21 mouse cellular contexts compared by ENCODE assay signal in genomic region chr11:83998993-83999392, GRCm38 (mm10). TPM values are rescaled to one million over a fixed set of nuclear protein-coding genes. Genes with fewer than 3 reads are reported as not detected.
DNase-seq lines count a peak whose midpoint lies in the region; ATAC-seq lines count a peak whose summit lies in the region.
"Had no signal": no experiment of that assay in that cellular context is flagged by ENCODE, and none has a peak within 500 bp of the region (broad histone marks: within the 10 kb centered on the region; RNA-seq: fewer than 3 reads in every experiment).

No protein-coding gene starts in this region.

- ATAC-seq in forebrain, embryonic 14.5 days, result peak; percentile 52; the same call in 1 of the 2 replicates
- ATAC-seq in forebrain, embryonic 12.5 days (ENCODE audit: low FRiP score), result no peak
- ATAC-seq in hindbrain, embryonic 15.5 days (ENCODE audit: low FRiP score, low read depth), result no peak
- no peak for ATAC-seq in neural tube, embryonic 13.5 days (ENCODE audit: low read depth)
- ATAC-seq in neural tube, embryonic 15.5 days (ENCODE audit: low FRiP score), result no peak
- ATAC-seq: activated CD4-positive, CD25-positive, alpha-beta regulatory T cell, adult 4 months; inflammation-experienced regulatory T-cells, adult 6 months; Patski had no signal

- no peak overlapping the region for H3K4me2 ChIP-seq in forebrain, embryonic 14.5 days (ENCODE audit: low read length)
- no peak overlapping the region for H3K4me2 ChIP-seq in forebrain, embryonic 12.5 days
- H3K4me2 ChIP-seq in hindbrain, embryonic 15.5 days, result no peak overlapping the region
- H3K4me2 ChIP-seq in neural tube, embryonic 13.5 days, result no peak overlapping the region
- H3K4me2 ChIP-seq in neural tube, embryonic 15.5 days, result no peak overlapping the region
- H3K4me2 ChIP-seq: embryonic facial prominence, embryonic 15.5 days; heart, embryonic 12.5 days; hindbrain, embryonic 14.5 days had no signal

- no peaks in the 10 kb centered on the region for H3K27me3 ChIP-seq in forebrain, embryonic 14.5 days (replicated peaks; ENCODE audit: control insufficient read depth, insufficient read depth, low read length)
- H3K27me3 ChIP-seq in forebrain, embryonic 12.5 days, result no peaks in the 10 kb centered on the region
- H3K27me3 ChIP-seq in hindbrain, embryonic 15.5 days, result no peaks in the 10 kb centered on the region
- H3K27me3 ChIP-seq in hindbrain, embryonic 10.5 days (ENCODE audit: insufficient read depth, poor library complexity, severe bottlenecking), result no peaks in the 10 kb centered on the region
- H3K27me3 ChIP-seq in neural tube, embryonic 13.5 days, result no peaks in the 10 kb centered on the region
- no peaks in the 10 kb centered on the region for H3K27me3 ChIP-seq in neural tube, embryonic 15.5 days (replicated peaks)
- H3K27me3 ChIP-seq: embryonic facial prominence, embryonic 15.5 days; heart, embryonic 12.5 days; Patski had no signal

- no peaks in the 10 kb centered on the region for H3K4me1 ChIP-seq in forebrain, embryonic 14.5 days (ENCODE audit: control insufficient read depth, insufficient read depth, low read length)
- no peaks in the 10 kb centered on the region for H3K4me1 ChIP-seq in forebrain, embryonic 12.5 days
- no peaks in the 10 kb centered on the region for H3K4me1 ChIP-seq in hindbrain, embryonic 15.5 days (replicated peaks)
- no peaks in the 10 kb centered on the region for H3K4me1 ChIP-seq in hindbrain, embryonic 10.5 days (replicated peaks)
- no peaks in the 10 kb centered on the region for H3K4me1 ChIP-seq in neural tube, embryonic 13.5 days (replicated peaks)
- H3K4me1 ChIP-seq in neural tube, embryonic 15.5 days, result no peaks in the 10 kb centered on the region
- H3K4me1 ChIP-seq: embryonic facial prominence, embryonic 15.5 days; heart, embryonic 12.5 days had no signal

- H3K27ac ChIP-seq in forebrain, embryonic 14.5 days (ENCODE audit: low read depth, low read length), result no peak overlapping the region
- no peak overlapping the region for H3K27ac ChIP-seq in forebrain, embryonic 12.5 days
- H3K27ac ChIP-seq in hindbrain, embryonic 15.5 days (replicated peaks), result peak overlapping the region; percentile 22; the same call in 1 of the 2 replicates
- no peak overlapping the region for H3K27ac ChIP-seq in hindbrain, embryonic 10.5 days
- H3K27ac ChIP-seq in neural tube, embryonic 13.5 days (replicated peaks), result 0 out of 2 replicates have a peak overlapping the region, but pooled peaks have one; percentile 7
- no peak overlapping the region for H3K27ac ChIP-seq in neural tube, embryonic 15.5 days (replicated peaks)
- H3K27ac ChIP-seq: embryonic facial prominence, embryonic 15.5 days; gastrocnemius, adult 2 months had no signal

- DNase-seq in forebrain, embryonic 14.5 days (ENCODE audit: low spot score), result peak; percentile 54
- DNase-seq in hindbrain, embryonic 10.5 days (ENCODE audit: low spot score), result no peak
- no peak for DNase-seq in cerebellum, adult 9-11 months
- no peak for DNase-seq in ovary, adult 18-20 months (ENCODE audit: low spot score)
- DNase-seq: adrenal gland, postnatal 14 days; cerebellum, adult 18-20 months; cerebellum, postnatal 10 days; gastrocnemius, adult 2 months; gastrocnemius, postnatal 25 days; kidney, adult 11 months had no signal

- no peak overlapping the region for H3K9ac ChIP-seq in forebrain, embryonic 14.5 days (ENCODE audit: low read length)
- no peak overlapping the region for H3K9ac ChIP-seq in forebrain, embryonic 12.5 days
- no peak overlapping the region for H3K9ac ChIP-seq in hindbrain, embryonic 15.5 days
- H3K9ac ChIP-seq in neural tube, embryonic 13.5 days, result no peak overlapping the region
- H3K9ac ChIP-seq in neural tube, embryonic 15.5 days (replicated peaks), result no peak overlapping the region
- H3K9ac ChIP-seq: embryonic facial prominence, embryonic 15.5 days; heart, embryonic 12.5 days; hindbrain, embryonic 14.5 days had no signal

- WGBS in forebrain, embryonic 14.5 days, result 35% methylated on average over 3 of the region's 3 CpGs
- 63% methylated on average over 3 of the region's 3 CpGs for WGBS in forebrain, embryonic 12.5 days
- WGBS in hindbrain, embryonic 15.5 days, result 72% methylated on average over 3 of the region's 3 CpGs
- WGBS in hindbrain, embryonic 10.5 days, result 95% methylated on average over 3 of the region's 3 CpGs
- 80% methylated on average over 3 of the region's 3 CpGs for WGBS in neural tube, embryonic 13.5 days
- WGBS in neural tube, embryonic 15.5 days, result 74% methylated on average over 3 of the region's 3 CpGs

- peaks cover 90% of the 10 kb centered on the region for H3K36me3 ChIP-seq in forebrain, embryonic 14.5 days (ENCODE audit: control insufficient read depth, insufficient read depth, low read length)
- peaks cover 90% of the 10 kb centered on the region for H3K36me3 ChIP-seq in forebrain, embryonic 12.5 days (replicated peaks)
- H3K36me3 ChIP-seq in hindbrain, embryonic 15.5 days, result peaks cover 94% of the 10 kb centered on the region
- peaks cover 100% of the 10 kb centered on the region for H3K36me3 ChIP-seq in hindbrain, embryonic 10.5 days
- peaks cover 96% of the 10 kb centered on the region for H3K36me3 ChIP-seq in neural tube, embryonic 13.5 days
- peaks cover 92% of the 10 kb centered on the region for H3K36me3 ChIP-seq in neural tube, embryonic 15.5 days

- H3K9me3 ChIP-seq in forebrain, embryonic 14.5 days (replicated peaks; ENCODE audit: control insufficient read depth, low read length), result no peaks in the 10 kb centered on the region
- H3K9me3 ChIP-seq in forebrain, embryonic 12.5 days, result no peaks in the 10 kb centered on the region
- no peaks in the 10 kb centered on the region for H3K9me3 ChIP-seq in hindbrain, embryonic 15.5 days
- H3K9me3 ChIP-seq in hindbrain, embryonic 10.5 days, result no peaks in the 10 kb centered on the region
- no peaks in the 10 kb centered on the region for H3K9me3 ChIP-seq in neural tube, embryonic 13.5 days
- no peaks in the 10 kb centered on the region for H3K9me3 ChIP-seq in neural tube, embryonic 15.5 days (replicated peaks)
- H3K9me3 ChIP-seq: embryonic facial prominence, embryonic 15.5 days; heart, embryonic 12.5 days had no signal

- no peak overlapping the region for H3K4me3 ChIP-seq in forebrain, embryonic 14.5 days (ENCODE audit: low read depth, low read length)
- no peak overlapping the region for H3K4me3 ChIP-seq in forebrain, embryonic 12.5 days (replicated peaks)
- no peak overlapping the region for H3K4me3 ChIP-seq in hindbrain, embryonic 15.5 days
- no peak overlapping the region for H3K4me3 ChIP-seq in hindbrain, embryonic 10.5 days
- no peak overlapping the region for H3K4me3 ChIP-seq in neural tube, embryonic 13.5 days
- no peak overlapping the region for H3K4me3 ChIP-seq in neural tube, embryonic 15.5 days (replicated peaks)
- H3K4me3 ChIP-seq: embryonic facial prominence, embryonic 15.5 days; erythroblast, embryonic 14.5 days; gastrocnemius, adult 2 months; heart, embryonic 12.5 days had no signal

RNA-seq across cellular contexts. Expression of gene Synrg, which starts 34.8 kb away (rescaled TPM):
- 24.3 and 28.7 TPM in 2 replicates for polyA plus RNA-seq in forebrain, embryonic 14.5 days (2014; fragmentation: Nextera tagmentation; extraction: Ambion mirVana)
- polyA plus RNA-seq in forebrain, embryonic 12.5 days (2016; fragmentation: Nextera tagmentation; extraction: Ambion mirVana), result 30.6 and 31.5 TPM in 2 replicates
- polyA plus RNA-seq in hindbrain, embryonic 15.5 days (2015; fragmentation: Nextera tagmentation; extraction: Ambion mirVana), result 23.0 and 24.4 TPM in 2 replicates
- 11.3 and 15.9 TPM in 2 replicates for polyA plus RNA-seq in hindbrain, embryonic 10.5 days (2016; fragmentation: Nextera tagmentation; extraction: Ambion mirVana)
- 23.2 and 25.4 TPM in 2 replicates for polyA plus RNA-seq in neural tube, embryonic 13.5 days (2015; fragmentation: Nextera tagmentation; extraction: Ambion mirVana)
- polyA plus RNA-seq in neural tube, embryonic 15.5 days (2015; fragmentation: Nextera tagmentation; extraction: Ambion mirVana), result 18.3 and 19.6 TPM in 2 replicates

RNA-seq across cellular contexts. Expression of gene Ddx52, which starts 57.1 kb away (rescaled TPM):
- polyA plus RNA-seq in forebrain, embryonic 14.5 days (2014; fragmentation: Nextera tagmentation; extraction: Ambion mirVana), result 32.6 and 33.7 TPM in 2 replicates
- 43.3 and 44.2 TPM in 2 replicates for polyA plus RNA-seq in forebrain, embryonic 12.5 days (2016; fragmentation: Nextera tagmentation; extraction: Ambion mirVana)
- polyA plus RNA-seq in hindbrain, embryonic 15.5 days (2015; fragmentation: Nextera tagmentation; extraction: Ambion mirVana), result 20.9 and 21.3 TPM in 2 replicates
- polyA plus RNA-seq in hindbrain, embryonic 10.5 days (2016; fragmentation: Nextera tagmentation; extraction: Ambion mirVana), result 32.3 and 40.2 TPM in 2 replicates
- 27.7 and 28.4 TPM in 2 replicates for polyA plus RNA-seq in neural tube, embryonic 13.5 days (2015; fragmentation: Nextera tagmentation; extraction: Ambion mirVana)
- polyA plus RNA-seq in neural tube, embryonic 15.5 days (2015; fragmentation: Nextera tagmentation; extraction: Ambion mirVana), result 21.6 and 23.9 TPM in 2 replicates

Comparison
In these comparisons a context has a peak if more than half of its experiments do, and no peak if none do; other contexts are left out.
1. H3K27ac ChIP-seq: peak in hindbrain, embryonic 15.5 days (single experiment) and neural tube, embryonic 13.5 days (single experiment); none in forebrain, embryonic 14.5 days (single experiment), forebrain, embryonic 12.5 days (single experiment), hindbrain, embryonic 10.5 days (single experiment) and neural tube, embryonic 15.5 days (single experiment).